In the genomic region with DNA sequence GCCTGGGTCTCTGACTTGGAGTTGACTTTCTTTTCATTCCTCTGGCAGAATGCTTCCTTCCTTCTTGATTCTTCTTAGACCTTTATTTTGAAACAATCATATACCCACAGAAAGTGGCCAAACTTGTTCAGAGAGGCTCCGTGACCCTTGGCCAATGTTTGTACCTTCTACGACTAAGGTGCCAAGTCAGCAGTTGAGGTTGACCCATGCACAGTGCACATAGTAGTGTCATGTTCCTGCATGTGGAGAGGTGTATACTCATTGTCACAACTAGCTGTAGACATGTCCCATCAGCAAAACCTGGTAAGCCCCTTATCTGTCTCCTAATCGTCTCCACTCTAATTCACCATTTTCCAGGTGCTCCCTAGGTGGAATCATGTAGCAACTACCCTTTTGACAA, we compare ENCODE assay signal across 16 mouse cellular contexts.
"Had no signal": no experiment of that assay in that cellular context is flagged by ENCODE, and none has a peak within 500 bp of the region (broad histone marks: within the 10 kb centered on the region; RNA-seq: fewer than 3 reads in every experiment).

No protein-coding gene starts in this region.

- ATAC-seq: hindbrain, embryonic 16.5 days; inflammation-experienced regulatory T-cells, adult 6 months; intestine, postnatal 0 days; liver, embryonic 12.5 days; midbrain, embryonic 16.5 days had no signal

- H3K4me2 ChIP-seq: limb, embryonic 15.5 days; liver, embryonic 12.5 days; lung, embryonic 14.5 days; midbrain, embryonic 12.5 days; neural tube, embryonic 13.5 days; stomach, embryonic 15.5 days had no signal

- H3K36me3 ChIP-seq: limb, embryonic 15.5 days; liver, embryonic 12.5 days; midbrain, embryonic 12.5 days; neural tube, embryonic 13.5 days; stomach, embryonic 15.5 days had no signal

- H3K4me3 ChIP-seq: left cerebral cortex, adult 2 months; limb, embryonic 15.5 days; liver, embryonic 12.5 days; midbrain, embryonic 12.5 days; neural tube, embryonic 13.5 days; stomach, embryonic 15.5 days had no signal

- DNase-seq: lung, embryonic 14.5 days; lung, postnatal 10 days; lung, postnatal 4 days; right cerebral cortex, postnatal 14 days; thymus, adult 2 months; thymus, postnatal 25 days had no signal

- H3K27ac ChIP-seq: left cerebral cortex, adult 2 months; limb, embryonic 15.5 days; liver, embryonic 12.5 days; midbrain, embryonic 12.5 days; neural tube, embryonic 13.5 days; stomach, embryonic 15.5 days had no signal

- H3K27me3 ChIP-seq: limb, embryonic 15.5 days; liver, embryonic 12.5 days; midbrain, embryonic 12.5 days; neural tube, embryonic 13.5 days; stomach, embryonic 15.5 days had no signal

- H3K4me1 ChIP-seq: liver, embryonic 12.5 days; midbrain, embryonic 12.5 days; neural tube, embryonic 13.5 days; stomach, embryonic 15.5 days had no signal

- H3K9ac ChIP-seq: limb, embryonic 15.5 days; liver, embryonic 12.5 days; lung, embryonic 14.5 days; midbrain, embryonic 12.5 days; neural tube, embryonic 13.5 days; stomach, embryonic 15.5 days had no signal

- H3K9me3 ChIP-seq: limb, embryonic 15.5 days; stomach, embryonic 15.5 days had no signal
